Mouse (Mus musculus): ENCODE data around the gene Atf3. TPM values are rescaled to one million over a fixed set of nuclear protein-coding genes. Genes with fewer than 3 reads are reported as not detected.

Atf3 gene
- total RNA-seq (2021) = 1 to 10 TPM in 1 of 2 experiments, under 1 TPM in 1; 0.68 to 1.2 TPM

- intact Hi-C loops (cut with DNase I) = no loop called here
- no peak for DNase-seq (ENCODE audit: low spot score in 2 of 2)
These were observed at the start of gene Atf3 for GRCm38 (mm10) chr1:191217939-191218338. Gene Atf3, minus strand, starts transcription at chr1:191218039.

GRCm38 (mm10) chr1:191267162-191267561 is 49.3 kb upstream of the Atf3 start:
- intact Hi-C loops (cut with DNase I) = no loop called here
- DNase-seq (ENCODE audit: low spot score in 2 of 2) = no peak

- DNase-seq (ENCODE audit: low spot score in 2 of 2) = no peak
- intact Hi-C loops (cut with DNase I) = no loop called here
These were observed 45.6 kb upstream of the Atf3 start for GRCm38 (mm10) chr1:191263471-191263870.

- intact Hi-C loops (cut with DNase I) = no loop called here
- no peak for DNase-seq (ENCODE audit: low spot score in 2 of 2)
These were observed 44.0 kb upstream of the Atf3 start for GRCm38 (mm10) chr1:191261861-191262260.

- intact Hi-C loops (cut with DNase I) = no loop called here
These were observed 41.8 kb upstream of the Atf3 start for GRCm38 (mm10) chr1:191259661-191260060.

GRCm38 (mm10) chr1:191259121-191259520 is 41.3 kb upstream of the Atf3 start:
- DNase-seq (ENCODE audit: low spot score in 2 of 2) = no peak

More at GRCm38 (mm10) chr1:191259661-191260060, 41.8 kb upstream of the Atf3 start:
- no peak for DNase-seq (ENCODE audit: low spot score in 2 of 2)

GRCm38 (mm10) chr1:191258521-191258920 is 40.7 kb upstream of the Atf3 start:
- intact Hi-C loops (cut with DNase I) = no loop called here
- DNase-seq (ENCODE audit: low spot score in 2 of 2) = no peak

More at GRCm38 (mm10) chr1:191259121-191259520, 41.3 kb upstream of the Atf3 start:
- intact Hi-C loops (cut with DNase I) = no loop called here

GRCm38 (mm10) chr1:191257981-191258380 is 40.1 kb upstream of the Atf3 start:
- intact Hi-C loops (cut with DNase I) = no loop called here
- DNase-seq (ENCODE audit: low spot score in 2 of 2) = no peak

GRCm38 (mm10) chr1:191257351-191257771 is 39.5 kb upstream of the Atf3 start:
- intact Hi-C loops (cut with DNase I) = no loop called here

GRCm38 (mm10) chr1:191256566-191257350 is 38.9 kb upstream of the Atf3 start:
- DNase-seq (ENCODE audit: low spot score in 2 of 2) = no peak
- intact Hi-C loops (cut with DNase I) = no loop called here

More at GRCm38 (mm10) chr1:191257351-191257771, 39.5 kb upstream of the Atf3 start:
- DNase-seq (ENCODE audit: low spot score in 2 of 2) = no peak

GRCm38 (mm10) chr1:191256134-191256533 is 38.3 kb upstream of the Atf3 start:
- intact Hi-C loops (cut with DNase I) = no loop called here
- DNase-seq (ENCODE audit: low spot score in 2 of 2) = no peak

- intact Hi-C loops (cut with DNase I) = no loop called here
- no peak for DNase-seq (ENCODE audit: low spot score in 2 of 2)
These were observed 36.6 kb upstream of the Atf3 start for GRCm38 (mm10) chr1:191254448-191254847.

- no peak for DNase-seq (ENCODE audit: low spot score in 2 of 2)
- intact Hi-C loops (cut with DNase I) = no loop called here
These were observed 35.8 kb upstream of the Atf3 start for GRCm38 (mm10) chr1:191253636-191254035.

GRCm38 (mm10) chr1:191249975-191250374 is 32.1 kb upstream of the Atf3 start:
- DNase-seq (ENCODE audit: low spot score in 2 of 2) = no peak
- intact Hi-C loops (cut with DNase I) = no loop called here

- intact Hi-C loops (cut with DNase I) = no loop called here
- no peak for DNase-seq (ENCODE audit: low spot score in 2 of 2)
These were observed 30.6 kb upstream of the Atf3 start for GRCm38 (mm10) chr1:191248423-191248822.

- DNase-seq (ENCODE audit: low spot score in 2 of 2) = no peak
- intact Hi-C loops (cut with DNase I) = no loop called here
These were observed 29.7 kb upstream of the Atf3 start for GRCm38 (mm10) chr1:191247561-191247960.

GRCm38 (mm10) chr1:191243855-191244254 is 26.0 kb upstream of the Atf3 start:
- DNase-seq (ENCODE audit: low spot score in 2 of 2) = no peak
- intact Hi-C loops (cut with DNase I) = no loop called here

GRCm38 (mm10) chr1:191242065-191242698 is 24.3 kb upstream of the Atf3 start:
- DNase-seq (ENCODE audit: low spot score in 2 of 2) = no peak
- intact Hi-C loops (cut with DNase I) = no loop called here

GRCm38 (mm10) chr1:191241574-191241973 is 23.7 kb upstream of the Atf3 start:
- DNase-seq (ENCODE audit: low spot score in 2 of 2) = no peak
- intact Hi-C loops (cut with DNase I) = no loop called here

GRCm38 (mm10) chr1:191239602-191240001 is 21.8 kb upstream of the Atf3 start:
- intact Hi-C loops (cut with DNase I) = no loop called here
- DNase-seq (ENCODE audit: low spot score in 2 of 2) = no peak

Data from left cerebral cortex, postnatal 36 days (tissue).